Mouse (Mus musculus) myocyte (in vitro differentiated cells): ENCODE data around the gene Rrp1. TPM values are rescaled to one million over a fixed set of nuclear protein-coding genes. Genes with fewer than 3 reads are reported as not detected.

ENCODE experiments used
- H3K27me3 ChIP-seq: one replicate; pipeline ENCODE4 v1.6.1; 2011; ENCODE audit not compliant: control insufficient read depth, insufficient read depth, insufficient read length
- H3K36me3 ChIP-seq: one replicate; pipeline ENCODE4 v1.6.1; 2011; ENCODE audit not compliant: control insufficient read depth, insufficient read depth
- H3K4me2 ChIP-seq: one replicate; pipeline ENCODE4 v1.6.1; 2011; ENCODE audit warnings: low read depth, control low read depth
- H3K4me3 ChIP-seq: one replicate; pipeline ENCODE4 v1.5.1; 2011; ENCODE audit warnings: mild to moderate bottlenecking, control low read depth, moderate library complexity
- H3K79me2 ChIP-seq: one replicate; pipeline ENCODE4 v1.6.1; 2011; ENCODE audit not compliant: control insufficient read depth, insufficient read depth
- H3ac ChIP-seq: one replicate; pipeline ENCODE4 v1.6.1; 2011; ENCODE audit not compliant: control insufficient read depth, insufficient read length
- CEBPB ChIP-seq: IDR thresholded peaks from 2 replicates; pipeline ENCODE4 v1.6.1; 2011; ENCODE audit warnings: mild to moderate bottlenecking, moderate library complexity; ENCODE audit not compliant: poor library complexity, insufficient read depth, severe bottlenecking
- E2F4 ChIP-seq: IDR thresholded peaks from one replicate; pipeline ENCODE4 v1.6.1; 2011; ENCODE audit warnings: mild to moderate bottlenecking, control low read depth, moderate library complexity; ENCODE audit not compliant: insufficient read depth
- MAX ChIP-seq: IDR thresholded peaks from one replicate; pipeline ENCODE4 v1.6.1; 2011; ENCODE audit warnings: low read depth, mild to moderate bottlenecking, control low read depth
- MYOD1 ChIP-seq, 3 experiments: IDR thresholded peaks; one replicate each; pipeline ENCODE4 v1.6.1; 2011; ENCODE audit warnings: control low read depth in 2 of 3, low read depth in 2 of 3, mild to moderate bottlenecking in 2 of 3, moderate library complexity in 1 of 3; ENCODE audit not compliant: insufficient read length in 2 of 3, control insufficient read depth in 1 of 3
- MYOG ChIP-seq, 3 experiments: IDR thresholded peaks; one replicate each; pipeline ENCODE4 v1.6.1; 2011; ENCODE audit warnings: control low read depth in 2 of 3, low read depth in 2 of 3, mild to moderate bottlenecking in 2 of 3; ENCODE audit not compliant: insufficient read length in 2 of 3, control insufficient read depth in 1 of 3, insufficient read depth in 1 of 3
- POLR2A ChIP-seq: IDR thresholded peaks from one replicate; pipeline ENCODE4 v1.6.1; 2011; ENCODE audit warnings: low read depth, mild to moderate bottlenecking, control low read depth, moderate library complexity; ENCODE audit not compliant: insufficient read length
- POLR2AphosphoS2 ChIP-seq: IDR thresholded peaks from one replicate; pipeline ENCODE4 v1.6.1; 2011; ENCODE audit warnings: low read depth, control low read depth; ENCODE audit not compliant: insufficient read length
- REST ChIP-seq: IDR thresholded peaks from one replicate; pipeline ENCODE4 v1.6.1; 2011; ENCODE audit warnings: mild to moderate bottlenecking, control low read depth, moderate library complexity; ENCODE audit not compliant: insufficient read depth, insufficient read length
- SRF ChIP-seq: IDR thresholded peaks from one replicate; pipeline ENCODE4 v1.6.1; 2011; ENCODE audit warnings: low read depth; ENCODE audit not compliant: control insufficient read depth, insufficient read length
- TCF12 ChIP-seq: IDR thresholded peaks from one replicate; pipeline ENCODE4 v1.6.1; 2011; ENCODE audit warnings: mild to moderate bottlenecking, control low read depth; ENCODE audit not compliant: poor library complexity, insufficient read depth, severe bottlenecking
- TCF3 ChIP-seq: IDR thresholded peaks from one replicate; pipeline ENCODE4 v1.6.1; 2011; ENCODE audit warnings: low read depth, control low read depth; ENCODE audit not compliant: insufficient read length
- USF1 ChIP-seq: IDR thresholded peaks from one replicate; pipeline ENCODE4 v1.6.1; 2011; ENCODE audit warnings: low read depth, mild to moderate bottlenecking, control low read depth, moderate library complexity
- polyA plus RNA-seq: library from polyadenylated mRNA; unstranded; fragments of >200 nt; fragmentation: generic; extraction: Trizol; gene quantifications from one replicate; pipeline ENCODE4 v1.2.1, GENCODE M21; 2012; ENCODE audit warnings: missing spikeins

Gene Rrp1
- polyA plus RNA-seq: 180 TPM

DNA sequence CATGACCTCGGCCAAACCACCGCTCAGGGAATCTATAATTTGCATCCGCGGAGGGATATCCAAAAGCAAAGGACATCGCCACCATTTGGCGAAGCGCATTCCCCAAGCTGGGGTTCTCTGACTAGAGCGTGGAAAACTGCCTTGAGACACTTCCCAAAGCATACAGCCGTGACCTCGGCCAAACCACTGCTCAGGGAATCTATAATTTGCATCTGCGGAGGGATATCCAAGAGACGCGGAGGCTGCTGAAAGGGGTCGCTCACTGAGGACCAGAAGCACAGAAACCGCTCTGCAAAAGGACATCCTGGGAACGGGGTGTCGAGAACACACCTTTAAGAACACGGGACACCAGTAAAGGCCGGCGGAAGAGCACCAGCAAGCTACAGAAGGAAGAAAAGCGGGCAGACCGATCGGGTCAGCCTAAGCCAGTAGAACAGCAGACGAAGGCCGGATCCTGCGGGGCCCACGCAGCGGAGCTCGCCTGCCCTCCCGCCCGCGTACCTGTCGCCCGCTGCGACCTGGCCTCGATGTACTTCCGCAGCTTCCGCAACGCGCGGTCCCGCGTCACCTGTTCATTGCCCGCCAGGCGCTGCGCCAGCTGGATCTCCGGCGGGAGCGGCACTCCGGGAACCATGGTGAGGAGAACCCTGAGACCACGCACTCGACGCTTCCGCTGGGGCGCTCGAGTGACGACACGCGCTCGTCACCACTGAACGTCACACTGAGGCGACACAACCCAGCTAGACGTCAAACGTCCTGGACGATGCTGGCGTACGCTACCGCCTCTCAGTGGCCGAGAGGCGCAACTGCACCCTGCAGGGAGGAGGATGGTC, at the start of gene Rrp1:
Rrp1 (minus strand) TSS at position 725 of the 833 bp plus-strand sequence.
- no peaks in the 10 kb centered on the region for H3K27me3 ChIP-seq
- H3K4me3 ChIP-seq: peak within 1 kb of the TSS; percentile 82
- H3K4me2 ChIP-seq: peak within 1 kb of the TSS; percentile 98
- peaks cover 26% of the 10 kb centered on the region for H3K79me2 ChIP-seq
- TF ChIP-seq SRF: peak; percentile 94
- peak in 2 of 3 experiments; percentile 49 to 67 for TF ChIP-seq MYOG (IDR thresholded peaks at IDR 0.05; ENCODE audit: control insufficient read depth in 1 of 3, insufficient read depth in 1 of 3, insufficient read length in 2 of 3, low read depth in 2 of 3)
- TF ChIP-seq MAX: no peak
- peak; percentile 91 for TF ChIP-seq POLR2A
- peak; percentile 95 for TF ChIP-seq POLR2AphosphoS2
- H3K36me3 ChIP-seq: peaks cover 8% of the 10 kb centered on the region
- H3ac ChIP-seq: peak within 1 kb of the TSS; percentile 15

DNA sequence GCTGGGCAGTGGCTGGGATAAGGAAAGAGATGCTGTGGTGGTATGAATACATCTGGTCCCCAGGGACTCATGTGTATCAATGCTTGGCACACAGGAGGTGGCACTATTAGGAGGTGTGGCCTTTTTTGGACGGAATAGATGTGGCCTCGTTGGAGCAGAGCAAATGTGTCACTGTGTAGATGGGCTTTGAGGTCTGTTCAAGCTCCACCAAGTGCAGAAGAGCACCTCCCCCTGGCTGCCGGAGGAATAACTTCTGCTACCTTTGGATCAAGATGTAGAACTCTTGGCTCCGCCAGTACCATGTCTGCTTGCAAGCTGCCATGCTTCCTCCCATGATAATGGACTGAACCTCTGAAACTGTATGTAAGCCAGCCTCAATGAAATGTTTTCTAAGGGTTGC, 48.9 kb upstream of the Rrp1 start:
- H3K4me3 ChIP-seq: no peak overlapping the region
- H3K4me2 ChIP-seq: no peak overlapping the region
- H3ac ChIP-seq: no peak overlapping the region
- no peaks in the 10 kb centered on the region for H3K27me3 ChIP-seq
- TF ChIP-seq POLR2A (no peak), TCF3 (no peak), USF1 (no peak), TCF12 (no peak), POLR2AphosphoS2 (no peak), MYOG (IDR thresholded peaks at IDR 0.05; ENCODE audit: control insufficient read depth in 1 of 3, insufficient read depth in 1 of 3, insufficient read length in 2 of 3, low read depth in 2 of 3) (no peak), SRF (no peak), MYOD1 (IDR thresholded peaks at IDR 0.05; ENCODE audit: control insufficient read depth in 1 of 3, insufficient read length in 2 of 3, low read depth in 2 of 3) (no peak), CEBPB (no peak), REST (no peak), E2F4 (no peak), MAX (no peak)
- H3K36me3 ChIP-seq: no peaks in the 10 kb centered on the region
- H3K79me2 ChIP-seq: no peaks in the 10 kb centered on the region

- no peak overlapping the region for H3K4me3 ChIP-seq
- no peaks in the 10 kb centered on the region for H3K79me2 ChIP-seq
- no peak for TF ChIP-seq SRF
- TF ChIP-seq USF1: no peak
- TF ChIP-seq REST: no peak
- no peak for TF ChIP-seq POLR2A
- TF ChIP-seq MAX: no peak
- no peak for TF ChIP-seq TCF12
- no peak for TF ChIP-seq E2F4
- TF ChIP-seq TCF3: no peak
- TF ChIP-seq MYOG (IDR thresholded peaks at IDR 0.05; ENCODE audit: control insufficient read depth in 1 of 3, insufficient read depth in 1 of 3, insufficient read length in 2 of 3, low read depth in 2 of 3): no peak
- no peak for TF ChIP-seq CEBPB
- no peak for TF ChIP-seq MYOD1 (IDR thresholded peaks at IDR 0.05; ENCODE audit: control insufficient read depth in 1 of 3, insufficient read length in 2 of 3, low read depth in 2 of 3)
- TF ChIP-seq POLR2AphosphoS2: no peak
- no peak overlapping the region for H3ac ChIP-seq
- H3K36me3 ChIP-seq: no peaks in the 10 kb centered on the region
- H3K4me2 ChIP-seq: no peak overlapping the region
- H3K27me3 ChIP-seq: no peaks in the 10 kb centered on the region
Measured at GRCm38 (mm10) chr10:78460463-78460862, 47.6 kb upstream of the Rrp1 start.

GRCm38 (mm10) chr10:78458348-78459111, 45.7 kb upstream of the Rrp1 start:
- no peaks in the 10 kb centered on the region for H3K27me3 ChIP-seq
- H3K4me3 ChIP-seq: no peak overlapping the region
- no peaks in the 10 kb centered on the region for H3K36me3 ChIP-seq
- H3K79me2 ChIP-seq: no peaks in the 10 kb centered on the region
- TF ChIP-seq REST: no peak
- no peak for TF ChIP-seq MAX
- TF ChIP-seq MYOD1 (IDR thresholded peaks at IDR 0.05; ENCODE audit: control insufficient read depth in 1 of 3, insufficient read length in 2 of 3, low read depth in 2 of 3): peak in 2 of 3 experiments; percentile 26 to 30
- H3K4me2 ChIP-seq: peak overlapping the region; percentile 5
- no peak overlapping the region for H3ac ChIP-seq
